Mouse (Mus musculus) limb, embryonic 14.5 days (tissue): ENCODE measurements at regions not wholly inside any gene's neighbourhood (a gene's known extent, or its start where the extent isn't known, plus 50 kb on each side); places are given as distances from the start of the nearest gene placed in this dataset.

Source experiments
- ATAC-seq: fragments of 200-750 bp; cut with Nextera tagmentation; 2 replicates; pipeline ENCODE4 v1.8.0; 2017; ENCODE audit warnings: low read depth, moderate number of reproducible peaks, moderate TSS enrichment; ENCODE audit not compliant: low FRiP score
- DNase-seq: peaks from one replicate; pipeline ENCODE4 v3.0.0-alpha.2; 2015; ENCODE audit warnings: low spot score
- H3K27ac ChIP-seq: fragments of 300-500 bp; sonication (generic); replicated peaks from 2 replicates; pipeline ENCODE4 v1.5.1; 2014; ENCODE audit warnings: low read depth, mild to moderate bottlenecking, low read length, moderate library complexity, mixed read lengths
- H3K27me3 ChIP-seq: fragments of 300-500 bp; sonication (generic); 2 replicates; pipeline ENCODE4 v1.6.1; 2014; ENCODE audit warnings: low read length, mixed read lengths; ENCODE audit not compliant: control insufficient read depth, insufficient read depth
- H3K36me3 ChIP-seq: fragments of 300-500 bp; sonication (generic); 2 replicates; pipeline ENCODE4 v1.6.1; 2014; ENCODE audit warnings: mild to moderate bottlenecking, low read length, moderate library complexity, mixed read lengths; ENCODE audit not compliant: control insufficient read depth, insufficient read depth
- H3K4me1 ChIP-seq: fragments of 300-500 bp; sonication (generic); 2 replicates; pipeline ENCODE4 v1.6.1; 2014; ENCODE audit warnings: antibody characterized with exemption, low read length, mixed read lengths; ENCODE audit not compliant: control insufficient read depth, insufficient read depth
- H3K4me2 ChIP-seq: fragments of 300-500 bp; sonication (generic); replicated peaks from 2 replicates; pipeline ENCODE4 v1.6.1; 2014; ENCODE audit warnings: low read depth, mild to moderate bottlenecking, low read length, moderate library complexity; ENCODE audit not compliant: severe bottlenecking
- H3K4me3 ChIP-seq: fragments of 300-500 bp; sonication (generic); replicated peaks from 2 replicates; pipeline ENCODE4 v1.5.1; 2014; ENCODE audit warnings: low read length
- H3K9ac ChIP-seq: fragments of 300-500 bp; sonication (generic); 2 replicates; pipeline ENCODE4 v1.6.1; 2014; ENCODE audit warnings: mild to moderate bottlenecking, low read depth, low read length, moderate library complexity; ENCODE audit not compliant: severe bottlenecking
- H3K9me3 ChIP-seq: fragments of 300-500 bp; sonication (generic); 2 replicates; pipeline ENCODE4 v1.6.1; 2016; ENCODE audit warnings: low read length; ENCODE audit not compliant: control insufficient read depth
- POLR2A ChIP-seq: fragments of 200-500 bp; IDR thresholded peaks from 2 replicates; pipeline ENCODE4 v1.8.0; 2012; ENCODE audit warnings: inconsistent platforms, mild to moderate bottlenecking, moderate library complexity, borderline replicate concordance; ENCODE audit not compliant: insufficient read depth, insufficient read length; ENCODE audit errors: extremely low read depth
- WGBS: fragments of 180-500 bp; shearing (Covaris S2); extraction: QIAGEN DNeasy Blood & Tissue Kit; methylation state at CpG from one replicate; pipeline ENCODE4 v1.1.7; 2014; 5-methylcytosine and 5-hydroxymethylcytosine counted together

- no peak overlapping the region for H3K4me3 ChIP-seq
- no peaks in the 10 kb centered on the region for H3K27me3 ChIP-seq
- WGBS = 84% methylated on average over 2 of the region's 2 CpGs
- no peak overlapping the region for H3K9ac ChIP-seq
- no peaks in the 10 kb centered on the region for H3K4me1 ChIP-seq
- H3K4me2 ChIP-seq = no peak overlapping the region
- H3K36me3 ChIP-seq = no peaks in the 10 kb centered on the region
- no peak overlapping the region for H3K27ac ChIP-seq
- no peaks in the 10 kb centered on the region for H3K9me3 ChIP-seq
- ATAC-seq (no peak), DNase-seq (no peak)
- no peak for TF ChIP-seq POLR2A
Measured at GRCm38 (mm10) chr1:193721850-193722249, 351.8 kb upstream of the Camk1g start.

GRCm38 (mm10) chr1:193720420-193720851, 350.3 kb upstream of the Camk1g start:
- 73% methylated on average over 8 of the region's 8 CpGs for WGBS
- no peak for ATAC-seq
- TF ChIP-seq POLR2A = no peak
- no peak overlapping the region for H3K27ac ChIP-seq
- DNase-seq = no peak
- H3K9me3 ChIP-seq = no peaks in the 10 kb centered on the region
- no peaks in the 10 kb centered on the region for H3K27me3 ChIP-seq
- no peaks in the 10 kb centered on the region for H3K36me3 ChIP-seq
- no peaks in the 10 kb centered on the region for H3K4me1 ChIP-seq
- H3K9ac ChIP-seq = no peak overlapping the region
- no peak overlapping the region for H3K4me2 ChIP-seq
- no peak overlapping the region for H3K4me3 ChIP-seq

- Histone ChIP-seq H3K36me3 (no peaks in the 10 kb centered on the region), H3K27me3 (no peaks in the 10 kb centered on the region), H3K4me1 (no peaks in the 10 kb centered on the region), H3K9ac (no peak overlapping the region), H3K27ac (no peak overlapping the region), H3K9me3 (no peaks in the 10 kb centered on the region), H3K4me3 (no peak overlapping the region), H3K4me2 (no peak overlapping the region)
- no peak for ATAC-seq
- no peak for DNase-seq
- TF ChIP-seq POLR2A = no peak
- WGBS = 71% methylated on average over 4 of the region's 4 CpGs
Measured at GRCm38 (mm10) chr1:193715328-193715727, 345.2 kb upstream of the Camk1g start.

GRCm38 (mm10) chr1:193714631-193715030, 344.5 kb upstream of the Camk1g start:
- Histone ChIP-seq H3K27ac (no peak overlapping the region), H3K4me1 (no peaks in the 10 kb centered on the region), H3K9me3 (no peaks in the 10 kb centered on the region), H3K36me3 (no peaks in the 10 kb centered on the region), H3K27me3 (no peaks in the 10 kb centered on the region), H3K4me2 (no peak overlapping the region), H3K4me3 (no peak overlapping the region), H3K9ac (no peak overlapping the region)
- ATAC-seq = no peak
- no peak for TF ChIP-seq POLR2A
- 77% methylated on average over 2 of the region's 2 CpGs for WGBS
- DNase-seq = no peak

GRCm38 (mm10) chr1:193705205-193705604, 335.1 kb upstream of the Camk1g start:
- Histone ChIP-seq H3K9me3 (no peaks in the 10 kb centered on the region), H3K27me3 (no peaks in the 10 kb centered on the region), H3K9ac (no peak overlapping the region), H3K4me3 (no peak overlapping the region), H3K36me3 (no peaks in the 10 kb centered on the region), H3K27ac (no peak overlapping the region), H3K4me1 (no peaks in the 10 kb centered on the region), H3K4me2 (no peak overlapping the region)
- WGBS = 37% methylated on average over 2 of the region's 2 CpGs
- DNase-seq (no peak), ATAC-seq (no peak)
- no peak for TF ChIP-seq POLR2A
